Comparison of ENCODE assay signal across 12 mouse cellular contexts in genomic region chr9:78385893-78386292, GRCm38 (mm10). TPM values are rescaled to one million over a fixed set of nuclear protein-coding genes. Genes with fewer than 3 reads are reported as not detected.
A peak's percentile ranks its signal among the peaks of the same experiment; 100 is the strongest.
DNase-seq lines count a peak whose midpoint lies in the region; ATAC-seq and TF ChIP-seq lines count a peak whose summit lies in the region.
"Had no signal": no experiment of that assay in that cellular context is flagged by ENCODE, and none has a peak within 500 bp of the region (broad histone marks: within the 10 kb centered on the region; RNA-seq: fewer than 3 reads in every experiment).

No protein-coding gene starts in this region.

- 59% methylated on average over 3 of the region's 3 CpGs for WGBS in liver, adult 2 months
- WGBS in liver, embryonic 12.5 days (ENCODE audit: insufficient replicate concordance), result 45% methylated on average over 3 of the region's 3 CpGs

- no peak for TF ChIP-seq POLR2A in liver, adult 2 months (IDR thresholded peaks at IDR 0.05; ENCODE audit: extremely low read depth, insufficient read depth, low read length)

- no peak overlapping the region for H3K27ac ChIP-seq in liver, adult 2 months (replicated peaks; ENCODE audit: insufficient read depth, low read depth, low read length)
- no peak overlapping the region for H3K27ac ChIP-seq in liver, embryonic 12.5 days
- H3K27ac ChIP-seq: forebrain, embryonic 10.5 days had no signal

- no peak overlapping the region for H3K4me3 ChIP-seq in liver, adult 2 months (ENCODE audit: insufficient read depth, low read depth, low read length)
- no peak overlapping the region for H3K4me3 ChIP-seq in liver, embryonic 12.5 days
- H3K4me3 ChIP-seq: forebrain, embryonic 10.5 days had no signal

- H3K9me3 ChIP-seq in liver, embryonic 12.5 days (replicated peaks), result no peaks in the 10 kb centered on the region
- H3K9me3 ChIP-seq: forebrain, embryonic 10.5 days had no signal

- TF ChIP-seq CTCF in liver, adult 2 months (IDR thresholded peaks at IDR 0.05; ENCODE audit: low read depth, low read length), result peak; percentile 22; the same call in 1 of the 2 replicates
- TF ChIP-seq CTCF in Patski (IDR thresholded peaks at IDR 0.05), result peak; percentile 72

- no peaks in the 10 kb centered on the region for H3K79me2 ChIP-seq in liver, adult 2 months (ENCODE audit: control insufficient read depth, insufficient read depth, low read length)

- in situ Hi-C loops in Patski (cut with MboI; ENCODE audit: low pct_unique_long_range_greater_than_20kb), result loop anchor here (10.0 kb wide), 1 partner anchor 61 kb away; the partner anchor contains the start of gene Omt2b

- no peak for ATAC-seq in CD4-positive, CD25-positive, alpha-beta regulatory T cell, adult 4 months
- no peak for ATAC-seq in liver, embryonic 12.5 days
- no peak for ATAC-seq in Patski
- ATAC-seq in erythroid progenitor cell, adult 5-6 weeks (replicated peaks; ENCODE audit: low FRiP score, poor library complexity, severe bottlenecking), result no peak

- H3K36me3 ChIP-seq in liver, adult 2 months (ENCODE audit: control insufficient read depth, insufficient read depth, low read length), result no peaks in the 10 kb centered on the region
- H3K36me3 ChIP-seq in liver, embryonic 12.5 days, result no peaks in the 10 kb centered on the region
- H3K36me3 ChIP-seq: forebrain, embryonic 10.5 days had no signal

- DNase-seq in CD4-positive, CD25-positive, alpha-beta regulatory T cell, adult 2 months (ENCODE audit: low read depth, low spot score), result peak; percentile 25
- peak; percentile 40 for DNase-seq in liver, adult 2 months (ENCODE audit: extremely low read depth, low read depth, low spot score)
- no peak for DNase-seq in Patski (ENCODE audit: low read depth, low spot score)
- peak; percentile 16 to 21 for DNase-seq in kidney, postnatal 4 days
- DNase-seq in layer of hippocampus, postnatal 36 days, result no peak
- DNase-seq: right cerebral cortex, postnatal 14 days had no signal

- CTCF ChIA-PET in Patski (lab: Charles Lee), result interaction anchor here (0.6 to 1.8 kb wide), 4 partner anchors 23 to 1441 kb away, joined by 3 to 6 read pairs (median 3); no protein-coding TSS in a partner anchor

- no peaks in the 10 kb centered on the region for H3K27me3 ChIP-seq in liver, adult 2 months (ENCODE audit: control insufficient read depth, insufficient read depth, low read length)
- H3K27me3 ChIP-seq in liver, embryonic 12.5 days (replicated peaks), result peaks cover 11% of the 10 kb centered on the region; the same call in 1 of the 2 replicates
- H3K27me3 ChIP-seq in Patski, result no peaks in the 10 kb centered on the region

- POLR2A ChIA-PET in Patski (lab: Charles Lee), result interaction anchor here (1.1 kb wide), 1 partner anchor 15 kb away, joined by 4 read pairs; no protein-coding TSS in a partner anchor

- no peak overlapping the region for H3K9ac ChIP-seq in liver, adult 2 months (ENCODE audit: low read depth, low read length)
- H3K9ac ChIP-seq in liver, embryonic 12.5 days, result no peak overlapping the region

- no peak overlapping the region for H3K4me2 ChIP-seq in liver, embryonic 12.5 days

- H3K4me1 ChIP-seq in liver, adult 2 months (ENCODE audit: control insufficient read depth, insufficient read depth, low read length), result no peaks in the 10 kb centered on the region
- no peaks in the 10 kb centered on the region for H3K4me1 ChIP-seq in liver, embryonic 12.5 days
- H3K4me1 ChIP-seq: forebrain, embryonic 10.5 days had no signal

RNA-seq across cellular contexts. Expression of gene Ooep, which starts 7.4 kb away (rescaled TPM):
- polyA plus RNA-seq in CD4-positive, CD25-positive, alpha-beta regulatory T cell, adult 4 months (2017; shearing (Covaris generic)), result not detected
- total RNA-seq in liver, adult 2 months (2014; rRNA removed), result not detected in 2 replicates
- not detected in 2 replicates for polyA plus RNA-seq in liver, adult 2 months (2012; rRNA removed)
- 0.13 TPM in 1 of 2 replicates, not detected in the other for polyA plus RNA-seq in liver, embryonic 12.5 days (2016; fragmentation: Nextera tagmentation; extraction: Ambion mirVana)
- not detected for polyA plus RNA-seq in Patski (2021)
- total RNA-seq in layer of hippocampus, postnatal 36 days (2021), result not detected
- not detected in 2 replicates for total RNA-seq in erythroid progenitor cell, adult 5-6 weeks (2015; ENCODE audit: low replicate concordance)
- total RNA-seq in erythroid progenitor cell, adult 5-6 weeks (2017; ENCODE audit: low replicate concordance), result not detected in 2 replicates
- total RNA-seq: heart, postnatal 25 days had no signal

RNA-seq across cellular contexts. Expression of gene Ddx43, which starts 9.7 kb away (rescaled TPM):
- 1 to 10 TPM; 2.6 to 4.7 TPM for polyA plus RNA-seq in CD4-positive, CD25-positive, alpha-beta regulatory T cell, adult 4 months (2017; shearing (Covaris generic))
- 0.09 TPM in 1 of 2 replicates, not detected in the other for total RNA-seq in liver, adult 2 months (2014; rRNA removed)
- polyA plus RNA-seq in liver, adult 2 months (2012; rRNA removed), result not detected in 2 replicates
- polyA plus RNA-seq in liver, embryonic 12.5 days (2016; fragmentation: Nextera tagmentation; extraction: Ambion mirVana), result not detected in 2 replicates
- 0.03 TPM for polyA plus RNA-seq in Patski (2021)
- total RNA-seq in layer of hippocampus, postnatal 36 days (2021), result not detected
- 0.84 TPM in 1 of 2 replicates, not detected in the other for total RNA-seq in erythroid progenitor cell, adult 5-6 weeks (2015; ENCODE audit: low replicate concordance)
- not detected in 2 replicates for total RNA-seq in erythroid progenitor cell, adult 5-6 weeks (2017; ENCODE audit: low replicate concordance)
- total RNA-seq: heart, postnatal 25 days had no signal

RNA-seq across cellular contexts. Expression of gene Dppa5a, which starts 17.9 kb away (rescaled TPM):
- not detected for polyA plus RNA-seq in CD4-positive, CD25-positive, alpha-beta regulatory T cell, adult 4 months (2017; shearing (Covaris generic))
- total RNA-seq in liver, adult 2 months (2014; rRNA removed), result not detected in 2 replicates
- polyA plus RNA-seq in liver, adult 2 months (2012; rRNA removed), result not detected in 2 replicates
- not detected in 2 replicates for polyA plus RNA-seq in liver, embryonic 12.5 days (2016; fragmentation: Nextera tagmentation; extraction: Ambion mirVana)
- polyA plus RNA-seq in Patski (2021), result not detected
- not detected for total RNA-seq in layer of hippocampus, postnatal 36 days (2021)
- total RNA-seq in erythroid progenitor cell, adult 5-6 weeks (2015; ENCODE audit: low replicate concordance), result not detected in 2 replicates
- total RNA-seq in erythroid progenitor cell, adult 5-6 weeks (2017; ENCODE audit: low replicate concordance), result not detected in 2 replicates
- total RNA-seq: heart, postnatal 25 days; left cerebral cortex, postnatal 25 days had no signal
- polyA plus RNA-seq: forebrain, embryonic 10.5 days had no signal

RNA-seq across cellular contexts. Expression of gene Gsta2, which starts 30.3 kb away (rescaled TPM):
- polyA plus RNA-seq in CD4-positive, CD25-positive, alpha-beta regulatory T cell, adult 4 months (2017; shearing (Covaris generic)), result not detected
- total RNA-seq in liver, adult 2 months (2014; rRNA removed), result 106 and 182 TPM in 2 replicates
- 22.4 and 26.3 TPM in 2 replicates for polyA plus RNA-seq in liver, adult 2 months (2012; rRNA removed)
- polyA plus RNA-seq in liver, embryonic 12.5 days (2016; fragmentation: Nextera tagmentation; extraction: Ambion mirVana), result 0.18 TPM in 1 of 2 replicates, not detected in the other
- 2.1 TPM for polyA plus RNA-seq in Patski (2021)
- not detected for total RNA-seq in layer of hippocampus, postnatal 36 days (2021)
- total RNA-seq in erythroid progenitor cell, adult 5-6 weeks (2015; ENCODE audit: low replicate concordance), result not detected in 2 replicates
- total RNA-seq in erythroid progenitor cell, adult 5-6 weeks (2017; ENCODE audit: low replicate concordance), result not detected in 2 replicates
- polyA plus RNA-seq: forebrain, embryonic 10.5 days had no signal

RNA-seq across cellular contexts. Expression of gene Cgas, which starts 57.1 kb away (rescaled TPM):
- polyA plus RNA-seq in CD4-positive, CD25-positive, alpha-beta regulatory T cell, adult 4 months (2017; shearing (Covaris generic)), result 1 to 10 TPM; 2.3 to 3.1 TPM
- 0.18 and 0.34 TPM in 2 replicates for total RNA-seq in liver, adult 2 months (2014; rRNA removed)
- 0.07 and 0.12 TPM in 2 replicates for polyA plus RNA-seq in liver, adult 2 months (2012; rRNA removed)
- polyA plus RNA-seq in liver, embryonic 12.5 days (2016; fragmentation: Nextera tagmentation; extraction: Ambion mirVana), result 1.4 and 1.5 TPM in 2 replicates
- 3.0 TPM for polyA plus RNA-seq in Patski (2021)
- under 1 TPM; 0.58 to 0.77 TPM for total RNA-seq in layer of hippocampus, postnatal 36 days (2021)
- 2.5 and 3.6 TPM in 2 replicates for total RNA-seq in erythroid progenitor cell, adult 5-6 weeks (2015; ENCODE audit: low replicate concordance)
- total RNA-seq in erythroid progenitor cell, adult 5-6 weeks (2017; ENCODE audit: low replicate concordance), result 1.1 and 4.0 TPM in 2 replicates

Comparison
In these comparisons a context has a peak if more than half of its experiments do, and no peak if none do; other contexts are left out.
1. DNase-seq: peak in CD4-positive, CD25-positive, alpha-beta regulatory T cell, adult 2 months (single experiment), liver, adult 2 months (single experiment) and kidney, postnatal 4 days (2 of 2); none in Patski (single experiment) and layer of hippocampus, postnatal 36 days (0 of 2).